Mouse (Mus musculus) intestine, embryonic 15.5 days (tissue): Measurements from ENCODE around the gene Tagap1. TPM values are rescaled to one million over a fixed set of nuclear protein-coding genes. Genes with fewer than 3 reads are reported as not detected.
"Not testable (repeated sequence)": the region's sequence is repeated elsewhere in the genome, so short reads cannot be mapped to it uniquely, and the experiment has no call there.

Source experiments
- ATAC-seq: fragments of 200-750 bp; cut with Nextera tagmentation; 2 replicates; pipeline ENCODE4 v1.8.0; 2017; ENCODE audit warnings: moderate TSS enrichment, moderate library complexity
- H3K27ac ChIP-seq: fragments of 300-500 bp; sonication (generic); 2 replicates; pipeline ENCODE4 v1.5.1; 2015; ENCODE audit warnings: mild to moderate bottlenecking, inconsistent platforms
- H3K27me3 ChIP-seq: fragments of 300-500 bp; sonication (generic); replicated peaks from 2 replicates; pipeline ENCODE4 v1.6.1; 2015; ENCODE audit warnings: inconsistent platforms
- H3K36me3 ChIP-seq: fragments of 300-500 bp; sonication (generic); 2 replicates; pipeline ENCODE4 v1.6.1; 2015; ENCODE audit warnings: inconsistent platforms
- H3K4me1 ChIP-seq: fragments of 300-500 bp; sonication (generic); replicated peaks from 2 replicates; pipeline ENCODE4 v1.6.1; 2015; ENCODE audit warnings: inconsistent platforms
- H3K4me2 ChIP-seq: fragments of 300-500 bp; sonication (generic); replicated peaks from 2 replicates; pipeline ENCODE4 v1.6.1; 2015; ENCODE audit warnings: mild to moderate bottlenecking, inconsistent platforms
- H3K4me3 ChIP-seq: fragments of 300-500 bp; sonication (generic); replicated peaks from 2 replicates; pipeline ENCODE4 v1.5.1; 2015; ENCODE audit warnings: inconsistent platforms
- H3K9ac ChIP-seq: fragments of 300-500 bp; sonication (generic); 2 replicates; pipeline ENCODE4 v1.6.1; 2015; ENCODE audit warnings: inconsistent platforms
- H3K9me3 ChIP-seq: fragments of 300-500 bp; sonication (generic); 2 replicates; pipeline ENCODE4 v1.6.1; 2016; ENCODE audit warnings: inconsistent platforms
- WGBS: fragments of 180-500 bp; shearing (Covaris S2); methylation state at CpG from one replicate; pipeline ENCODE4 v1.1.7; 2015; 5-methylcytosine and 5-hydroxymethylcytosine counted together
- polyA plus RNA-seq: library from polyadenylated mRNA; unstranded; fragments of >200 nt; fragmentation: Nextera tagmentation; extraction: Ambion mirVana; gene quantifications from 2 replicates; pipeline ENCODE4 v1.2.1, GENCODE M21; 2015

The Tagap1 gene
- 45.7 and 46.3 TPM in 2 replicates for polyA plus RNA-seq

GRCm38 (mm10) chr17:6960776-6961175 lies at the start of gene Tagap1:
Tagap1 (minus strand) TSS chr17:6961156.
- not testable (repeated sequence) for H3K4me1 ChIP-seq, H3K36me3 ChIP-seq, H3K27me3 ChIP-seq, ATAC-seq, H3K9me3 ChIP-seq
- Histone ChIP-seq H3K4me3 (peak within 1 kb of the TSS; percentile 49), H3K4me2 (peak within 1 kb of the TSS; percentile 54), H3K27ac (0 out of 2 replicates have a peak within 1 kb of the TSS, but pooled peaks have one; percentile 36), H3K9ac (peak within 1 kb of the TSS; percentile 53)
- WGBS, result under 1% methylated on average over 42 of the region's 51 CpGs

DNA sequence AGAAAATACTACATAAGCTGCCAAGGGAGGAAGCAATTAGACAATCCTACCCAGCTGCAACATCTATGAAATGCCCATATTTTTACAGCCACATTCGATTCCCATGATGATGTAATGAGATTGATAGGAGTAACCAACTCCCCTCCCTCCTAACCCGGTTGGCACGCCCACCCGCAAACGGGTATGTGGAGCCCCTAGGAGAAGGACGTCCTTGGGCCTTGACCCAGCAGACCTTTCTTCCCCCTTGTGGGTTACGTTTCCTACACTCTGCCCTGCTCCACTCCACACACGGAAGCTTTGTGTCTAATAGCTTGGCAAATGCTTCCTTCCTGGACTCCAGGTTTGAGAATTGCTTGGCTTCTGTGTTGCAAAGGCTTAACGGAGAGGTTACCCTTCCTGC lies 48.9 kb upstream of the Tagap1 start:
- not testable (repeated sequence) for H3K9ac ChIP-seq, H3K36me3 ChIP-seq, H3K9me3 ChIP-seq, H3K27ac ChIP-seq, ATAC-seq, H3K4me3 ChIP-seq, H3K27me3 ChIP-seq, H3K4me2 ChIP-seq, H3K4me1 ChIP-seq
- 70% methylated on average over 7 of the region's 9 CpGs for WGBS

DNA sequence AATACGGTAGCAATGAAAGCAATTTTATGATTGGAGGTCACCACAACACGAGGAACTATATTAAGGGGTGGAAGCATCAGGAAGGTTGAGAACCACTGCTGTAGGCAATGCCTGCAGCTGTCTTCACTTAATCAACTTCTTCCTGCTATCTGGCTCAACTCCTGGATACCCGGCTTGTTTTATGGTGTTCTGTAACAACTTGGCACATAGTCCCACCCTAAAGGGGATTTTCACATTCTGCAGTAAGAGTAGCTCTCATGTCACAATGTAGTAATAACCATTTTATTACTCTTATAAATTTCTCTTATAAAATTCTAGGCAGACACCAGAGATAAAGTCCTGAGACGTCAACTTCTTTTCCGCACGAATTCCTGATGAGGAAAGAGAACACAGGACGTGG lies 48.5 kb upstream of the Tagap1 start:
- not testable (repeated sequence) for H3K4me3 ChIP-seq, H3K27me3 ChIP-seq, H3K27ac ChIP-seq, H3K9me3 ChIP-seq, H3K4me1 ChIP-seq, ATAC-seq, H3K9ac ChIP-seq, H3K4me2 ChIP-seq, H3K36me3 ChIP-seq
- WGBS, result no CpG with 5 or more reads among the region's 7 CpGs

DNA sequence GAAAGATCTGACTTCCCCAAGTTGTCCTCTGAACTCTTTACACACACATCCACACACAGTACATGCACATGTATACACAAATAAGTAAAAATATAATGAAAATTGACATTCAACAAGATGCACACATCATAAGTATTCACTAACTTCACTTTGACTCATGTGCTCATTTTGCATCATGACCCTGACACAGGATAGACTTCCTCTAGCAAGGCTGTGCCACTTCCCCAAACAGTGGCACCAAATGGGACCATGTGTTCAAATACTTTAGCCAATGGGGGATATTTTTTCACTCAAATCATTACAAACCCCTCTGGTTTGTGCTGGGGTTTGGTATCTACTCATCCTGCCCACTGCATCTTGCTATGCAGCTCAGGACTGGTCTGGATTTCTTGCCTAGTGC lies 47.9 kb upstream of the Tagap1 start:
- not testable (repeated sequence) for H3K9me3 ChIP-seq

GRCm38 (mm10) chr17:7005646-7006045 lies 44.7 kb upstream of the Tagap1 start:
- 53% methylated on average over 3 of the region's 4 CpGs for WGBS
- H3K9ac ChIP-seq, H3K4me3 ChIP-seq, H3K9me3 ChIP-seq, H3K36me3 ChIP-seq, H3K4me2 ChIP-seq, ATAC-seq, H3K4me1 ChIP-seq, H3K27ac ChIP-seq, H3K27me3 ChIP-seq: not testable (repeated sequence)

More for the DNA sequence above, 47.9 kb upstream of the Tagap1 start:
- not testable (repeated sequence) for H3K4me3 ChIP-seq, H3K4me2 ChIP-seq, H3K27me3 ChIP-seq, H3K9ac ChIP-seq, ATAC-seq, H3K36me3 ChIP-seq, H3K4me1 ChIP-seq, H3K27ac ChIP-seq

GRCm38 (mm10) chr17:7003392-7003791 lies 42.4 kb upstream of the Tagap1 start:
- H3K9ac ChIP-seq, H3K36me3 ChIP-seq, H3K27me3 ChIP-seq, ATAC-seq, H3K9me3 ChIP-seq, H3K27ac ChIP-seq, H3K4me1 ChIP-seq, H3K4me3 ChIP-seq, H3K4me2 ChIP-seq: not testable (repeated sequence)
- WGBS, result no CpG with 5 or more reads among the region's 3 CpGs

GRCm38 (mm10) chr17:7001790-7002585 lies 41.0 kb upstream of the Tagap1 start:
- not testable (repeated sequence) for H3K4me3 ChIP-seq, H3K27ac ChIP-seq, ATAC-seq, H3K9ac ChIP-seq, H3K4me2 ChIP-seq, H3K9me3 ChIP-seq, H3K4me1 ChIP-seq, H3K27me3 ChIP-seq, H3K36me3 ChIP-seq
- 78% methylated on average over 9 of the region's 12 CpGs for WGBS

GRCm38 (mm10) chr17:6997778-6998490 lies 37.0 kb upstream of the Tagap1 start:
- not testable (repeated sequence) for H3K4me2 ChIP-seq, H3K36me3 ChIP-seq, H3K9me3 ChIP-seq, H3K4me1 ChIP-seq, ATAC-seq, H3K9ac ChIP-seq, H3K27ac ChIP-seq, H3K4me3 ChIP-seq, H3K27me3 ChIP-seq
- 77% methylated on average over 1 of the region's 7 CpGs for WGBS

GRCm38 (mm10) chr17:6996826-6997225 lies 35.9 kb upstream of the Tagap1 start:
- H3K4me1 ChIP-seq, H3K9me3 ChIP-seq, H3K4me3 ChIP-seq, H3K36me3 ChIP-seq, H3K27me3 ChIP-seq, H3K4me2 ChIP-seq, H3K9ac ChIP-seq, ATAC-seq, H3K27ac ChIP-seq: not testable (repeated sequence)
- 81% methylated on average over 8 of the region's 8 CpGs for WGBS

- WGBS, result no CpG with 5 or more reads among the region's 6 CpGs
- H3K4me2 ChIP-seq, result not testable (repeated sequence)
Observed at GRCm38 (mm10) chr17:6995504-6995903, 34.5 kb upstream of the Tagap1 start.

DNA sequence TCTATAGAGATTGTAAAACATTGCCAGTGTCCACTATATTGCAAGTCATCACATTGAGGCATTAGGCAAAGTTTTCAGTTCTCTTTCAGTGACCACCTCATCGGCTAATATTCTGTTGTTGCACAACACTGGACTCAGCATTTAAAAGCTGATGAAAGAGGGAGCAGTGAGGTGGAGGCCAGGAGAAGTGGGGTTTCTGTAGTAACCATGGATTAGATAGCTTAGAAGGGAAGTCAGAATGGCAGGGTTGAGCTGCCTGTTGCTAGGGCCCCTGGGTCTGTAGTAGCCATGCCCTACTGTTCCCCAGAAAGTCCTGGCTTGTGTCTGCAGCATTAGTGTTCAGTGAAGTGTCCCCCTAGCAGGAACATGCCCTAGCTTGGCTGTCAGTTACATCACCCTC lies 25.2 kb upstream of the Tagap1 start:
- H3K9ac ChIP-seq, H3K4me2 ChIP-seq, ATAC-seq, H3K9me3 ChIP-seq, H3K4me1 ChIP-seq, H3K36me3 ChIP-seq, H3K27me3 ChIP-seq, H3K4me3 ChIP-seq, H3K27ac ChIP-seq: not testable (repeated sequence)
- 97% methylated on average over 1 of the region's 1 CpGs for WGBS

More at GRCm38 (mm10) chr17:6995504-6995903, 34.5 kb upstream of the Tagap1 start:
- H3K27me3 ChIP-seq, H3K4me3 ChIP-seq, H3K27ac ChIP-seq, H3K36me3 ChIP-seq, H3K4me1 ChIP-seq, H3K9me3 ChIP-seq, H3K9ac ChIP-seq, ATAC-seq: not testable (repeated sequence)

- not testable (repeated sequence) for H3K27me3 ChIP-seq, H3K9me3 ChIP-seq, ATAC-seq, H3K4me2 ChIP-seq, H3K36me3 ChIP-seq, H3K4me3 ChIP-seq, H3K27ac ChIP-seq, H3K9ac ChIP-seq, H3K4me1 ChIP-seq
- 90% methylated on average over 5 of the region's 8 CpGs for WGBS
Observed at GRCm38 (mm10) chr17:6980144-6980543, 19.2 kb upstream of the Tagap1 start.

- WGBS, result 12% methylated on average over 5 of the region's 5 CpGs
Observed at GRCm38 (mm10) chr17:6979380-6979779, 18.4 kb upstream of the Tagap1 start.

More at GRCm38 (mm10) chr17:6979380-6979779, 18.4 kb upstream of the Tagap1 start:
- H3K9ac ChIP-seq, result peak overlapping the region; percentile 62; the same call in 1 of the 2 replicates
- H3K4me2 ChIP-seq, result peak overlapping the region; percentile 57
- not testable (repeated sequence) for H3K27ac ChIP-seq, H3K36me3 ChIP-seq, H3K27me3 ChIP-seq, H3K9me3 ChIP-seq, H3K4me1 ChIP-seq
- peak overlapping the region; percentile 54 for H3K4me3 ChIP-seq
- ATAC-seq, result peak; percentile 6; the same call in 1 of the 2 replicates
